Mouse (Mus musculus): ENCODE results near the gene Mbnl2. TPM values are rescaled to one million over a fixed set of nuclear protein-coding genes. Genes with fewer than 3 reads are reported as not detected.

Gene Mbnl2
- polyA plus RNA-seq, 1 experiment from 2014 or later, result 129 TPM

DNA sequence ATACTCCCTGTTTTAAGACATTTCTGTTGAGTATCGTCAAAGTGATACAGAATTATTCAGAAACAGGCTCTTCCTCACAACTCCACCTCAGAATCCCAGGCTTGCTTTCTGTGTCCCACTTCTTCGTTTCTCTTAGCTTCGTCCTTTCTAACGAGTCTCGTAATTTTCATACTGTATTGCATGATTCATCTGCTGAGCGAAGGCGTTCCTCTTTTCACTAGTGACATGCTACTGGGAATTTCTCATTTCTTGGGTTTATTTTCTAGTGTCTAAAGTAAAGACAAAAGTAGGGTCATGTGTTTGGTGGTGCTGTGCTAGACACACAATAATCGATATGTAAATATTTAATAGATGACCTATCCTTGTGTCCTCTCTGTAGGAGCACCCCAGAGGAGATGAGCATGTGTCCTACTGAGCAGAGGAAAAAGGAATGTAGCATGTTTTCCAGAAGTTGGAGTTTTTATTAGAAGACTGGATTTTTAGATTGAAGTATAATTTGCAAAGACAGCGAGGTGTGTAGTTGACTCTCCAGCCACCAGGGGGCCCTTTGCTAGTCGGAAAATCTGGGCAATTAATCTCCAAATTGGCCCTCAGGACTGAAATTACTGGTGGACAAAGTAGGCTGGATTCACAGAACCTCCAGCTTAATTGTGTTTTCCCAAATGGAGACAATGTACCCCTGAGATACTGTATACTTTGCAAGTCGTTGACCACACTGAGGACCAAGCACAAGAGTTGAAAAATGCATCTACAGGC is 11.9 kb upstream of the Mbnl2 start:
- H3K9me3 ChIP-seq (ENCODE audit: control insufficient read depth, low read length), result no peaks in the 10 kb centered on the region
- H3K4me2 ChIP-seq (ENCODE audit: low read length), result no peak overlapping the region
- no peak overlapping the region for H3K4me3 ChIP-seq (ENCODE audit: control insufficient read depth in 1 of 2, insufficient read depth in 1 of 2, low read depth in 1 of 2, low read length in 2 of 2)
- no peak overlapping the region for H3K9ac ChIP-seq (ENCODE audit: low read length)
- no peak overlapping the region for H3K27ac ChIP-seq (replicated peaks in 1 of 2; ENCODE audit: control insufficient read depth in 1 of 2, insufficient read depth in 1 of 2, low read depth in 2 of 2, low read length in 2 of 2)
- no peaks in the 10 kb centered on the region for H3K36me3 ChIP-seq (ENCODE audit: control insufficient read depth, insufficient read depth, low read length)
- WGBS, result 78% methylated on average over 11 of the region's 11 CpGs
- ATAC-seq (ENCODE audit: insufficient number of reproducible peaks, insufficient read depth, low FRiP score, low read depth), result no peak
- H3K4me1 ChIP-seq (ENCODE audit: control insufficient read depth in 2 of 2, insufficient read depth in 2 of 2, low read length in 2 of 2), result 0 out of 4 replicates have a peak, but pooled peaks cover 0 to 3% of the 10 kb centered on the region in 2 experiments
- H3K27me3 ChIP-seq (ENCODE audit: control insufficient read depth, insufficient read depth, low read length), result no peaks in the 10 kb centered on the region

DNA sequence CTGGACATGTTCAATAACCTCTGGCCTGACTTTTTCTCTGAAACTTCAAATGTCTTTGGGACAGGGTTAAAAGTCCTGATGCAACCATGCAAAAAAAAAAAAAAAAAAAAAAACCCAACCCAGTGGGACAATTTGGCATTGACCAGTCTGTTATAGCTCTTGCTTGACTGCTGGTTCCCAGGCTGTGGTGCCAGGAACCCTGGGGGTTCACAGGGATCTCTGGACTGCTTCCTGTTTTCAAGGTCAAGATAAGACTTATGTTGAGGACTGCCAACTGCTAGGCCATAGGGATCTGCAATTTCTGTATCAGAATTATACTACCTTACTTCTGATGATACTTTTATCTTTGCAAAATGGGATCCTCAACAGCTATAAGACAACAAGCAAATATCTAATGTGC is 9.6 kb upstream of the Mbnl2 start:
- H3K4me2 ChIP-seq (ENCODE audit: low read length), result no peak overlapping the region
- H3K4me1 ChIP-seq (ENCODE audit: control insufficient read depth in 2 of 2, insufficient read depth in 2 of 2, low read length in 2 of 2), result peaks cover 2 to 7% of the 10 kb centered on the region in 2 experiments; a peak in 2 of 4 replicates
- no peaks in the 10 kb centered on the region for H3K36me3 ChIP-seq (ENCODE audit: control insufficient read depth, insufficient read depth, low read length)
- H3K4me3 ChIP-seq (ENCODE audit: control insufficient read depth in 1 of 2, insufficient read depth in 1 of 2, low read depth in 1 of 2, low read length in 2 of 2), result no peak overlapping the region
- no peaks in the 10 kb centered on the region for H3K9me3 ChIP-seq (ENCODE audit: control insufficient read depth, low read length)
- H3K9ac ChIP-seq (ENCODE audit: low read length), result no peak overlapping the region
- no peak overlapping the region for H3K27ac ChIP-seq (replicated peaks in 1 of 2; ENCODE audit: control insufficient read depth in 1 of 2, insufficient read depth in 1 of 2, low read depth in 2 of 2, low read length in 2 of 2)
- H3K27me3 ChIP-seq (ENCODE audit: control insufficient read depth, insufficient read depth, low read length), result no peaks in the 10 kb centered on the region
- ATAC-seq (ENCODE audit: insufficient number of reproducible peaks, insufficient read depth, low FRiP score, low read depth), result no peak

DNA sequence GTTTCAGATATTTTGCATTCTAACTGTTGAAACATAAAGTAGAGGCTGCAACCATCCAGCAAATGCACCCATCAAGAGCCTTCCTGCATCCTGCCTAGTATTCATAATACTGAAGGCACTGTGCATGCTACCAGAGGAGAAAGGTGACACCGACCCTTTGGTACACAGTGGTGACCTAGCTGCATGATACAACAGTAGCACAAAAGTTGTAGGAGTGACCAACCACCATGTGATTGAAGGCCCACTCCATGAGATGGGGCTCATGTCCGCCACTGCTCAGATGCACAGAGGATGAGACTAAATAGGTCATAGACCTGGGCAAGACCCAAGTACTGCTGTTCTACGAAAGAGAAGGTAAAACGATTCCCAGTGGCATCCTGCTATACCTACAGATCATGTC is 8.3 kb upstream of the Mbnl2 start:
- H3K27me3 ChIP-seq (ENCODE audit: control insufficient read depth, insufficient read depth, low read length), result no peaks in the 10 kb centered on the region
- no peak overlapping the region for H3K4me3 ChIP-seq (ENCODE audit: control insufficient read depth in 1 of 2, insufficient read depth in 1 of 2, low read depth in 1 of 2, low read length in 2 of 2)
- H3K27ac ChIP-seq (replicated peaks in 1 of 2; ENCODE audit: control insufficient read depth in 1 of 2, insufficient read depth in 1 of 2, low read depth in 2 of 2, low read length in 2 of 2), result no peak overlapping the region
- no peaks in the 10 kb centered on the region for H3K36me3 ChIP-seq (ENCODE audit: control insufficient read depth, insufficient read depth, low read length)
- H3K4me2 ChIP-seq (ENCODE audit: low read length), result no peak overlapping the region
- no peak overlapping the region for H3K9ac ChIP-seq (ENCODE audit: low read length)
- H3K4me1 ChIP-seq (ENCODE audit: control insufficient read depth in 2 of 2, insufficient read depth in 2 of 2, low read length in 2 of 2), result peaks cover 2 to 7% of the 10 kb centered on the region in 2 experiments; a peak in 2 of 4 replicates
- 90% methylated on average over 4 of the region's 4 CpGs for WGBS
- ATAC-seq (ENCODE audit: insufficient number of reproducible peaks, insufficient read depth, low FRiP score, low read depth), result no peak
- no peaks in the 10 kb centered on the region for H3K9me3 ChIP-seq (ENCODE audit: control insufficient read depth, low read length)

DNA sequence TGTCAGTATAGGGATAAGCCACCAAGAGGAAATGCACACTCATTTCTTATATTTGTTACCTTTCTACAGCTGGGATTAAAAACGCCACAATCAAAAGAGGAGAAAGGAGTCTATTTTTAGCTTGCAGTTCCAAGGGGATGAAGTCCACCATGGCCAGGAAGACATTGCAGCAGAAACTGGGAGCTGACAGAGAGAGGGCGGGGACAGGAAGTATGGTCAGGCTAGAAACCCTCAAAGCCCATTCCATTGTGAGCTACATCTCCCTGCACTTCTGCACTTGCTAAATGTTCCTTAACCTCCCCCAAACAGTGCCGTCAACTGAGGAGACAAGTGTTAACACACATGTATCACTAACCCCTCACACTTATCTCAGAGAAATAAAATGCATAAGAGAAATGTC is 5.4 kb upstream of the Mbnl2 start:
- WGBS, result 44% methylated on average over 3 of the region's 3 CpGs
- no peaks in the 10 kb centered on the region for H3K27me3 ChIP-seq (ENCODE audit: control insufficient read depth, insufficient read depth, low read length)
- no peaks in the 10 kb centered on the region for H3K36me3 ChIP-seq (ENCODE audit: control insufficient read depth, insufficient read depth, low read length)
- no peak overlapping the region for H3K9ac ChIP-seq (ENCODE audit: low read length)
- no peak overlapping the region for H3K27ac ChIP-seq (replicated peaks in 1 of 2; ENCODE audit: control insufficient read depth in 1 of 2, insufficient read depth in 1 of 2, low read depth in 2 of 2, low read length in 2 of 2)
- H3K4me2 ChIP-seq (ENCODE audit: low read length), result no peak overlapping the region
- peaks cover 2 to 16% of the 10 kb centered on the region in 2 experiments; a peak in 3 of 4 replicates for H3K4me1 ChIP-seq (ENCODE audit: control insufficient read depth in 2 of 2, insufficient read depth in 2 of 2, low read length in 2 of 2)
- H3K9me3 ChIP-seq (ENCODE audit: control insufficient read depth, low read length), result no peaks in the 10 kb centered on the region
- ATAC-seq (ENCODE audit: insufficient number of reproducible peaks, insufficient read depth, low FRiP score, low read depth), result no peak
- no peak overlapping the region for H3K4me3 ChIP-seq (ENCODE audit: control insufficient read depth in 1 of 2, insufficient read depth in 1 of 2, low read depth in 1 of 2, low read length in 2 of 2)

DNA sequence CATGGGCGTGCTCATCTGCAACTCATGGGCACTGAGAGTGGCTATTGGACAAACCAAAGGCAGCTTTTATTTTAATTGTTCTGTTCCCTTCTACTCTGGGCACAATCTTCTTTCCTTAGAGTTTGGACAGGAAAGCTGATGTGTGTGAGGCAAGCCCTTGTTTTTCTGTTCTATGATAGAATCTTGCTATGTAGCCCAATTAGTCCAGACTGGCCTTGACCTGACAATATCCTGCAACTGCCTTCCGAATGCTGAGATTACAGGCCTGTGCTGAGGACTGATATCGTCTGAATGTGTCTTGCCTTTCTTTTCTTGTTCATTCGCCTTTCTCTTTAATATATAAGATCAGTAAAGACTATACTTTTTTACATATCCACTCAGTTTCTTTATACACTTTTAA is 4.8 kb upstream of the Mbnl2 start:
- WGBS, result 68% methylated on average over 4 of the region's 4 CpGs
- H3K27me3 ChIP-seq (ENCODE audit: control insufficient read depth, insufficient read depth, low read length), result no peaks in the 10 kb centered on the region
- H3K36me3 ChIP-seq (ENCODE audit: control insufficient read depth, insufficient read depth, low read length), result no peaks in the 10 kb centered on the region
- no peaks in the 10 kb centered on the region for H3K9me3 ChIP-seq (ENCODE audit: control insufficient read depth, low read length)
- no peak overlapping the region for H3K4me2 ChIP-seq (ENCODE audit: low read length)
- H3K27ac ChIP-seq (replicated peaks in 1 of 2; ENCODE audit: control insufficient read depth in 1 of 2, insufficient read depth in 1 of 2, low read depth in 2 of 2, low read length in 2 of 2), result no peak overlapping the region
- no peak for ATAC-seq (ENCODE audit: insufficient number of reproducible peaks, insufficient read depth, low FRiP score, low read depth)
- H3K4me3 ChIP-seq (ENCODE audit: control insufficient read depth in 1 of 2, insufficient read depth in 1 of 2, low read depth in 1 of 2, low read length in 2 of 2), result no peak overlapping the region
- no peak overlapping the region for H3K9ac ChIP-seq (ENCODE audit: low read length)
- H3K4me1 ChIP-seq (ENCODE audit: control insufficient read depth in 2 of 2, insufficient read depth in 2 of 2, low read length in 2 of 2), result peaks cover 2 to 17% of the 10 kb centered on the region in 2 experiments; a peak in 3 of 4 replicates

DNA sequence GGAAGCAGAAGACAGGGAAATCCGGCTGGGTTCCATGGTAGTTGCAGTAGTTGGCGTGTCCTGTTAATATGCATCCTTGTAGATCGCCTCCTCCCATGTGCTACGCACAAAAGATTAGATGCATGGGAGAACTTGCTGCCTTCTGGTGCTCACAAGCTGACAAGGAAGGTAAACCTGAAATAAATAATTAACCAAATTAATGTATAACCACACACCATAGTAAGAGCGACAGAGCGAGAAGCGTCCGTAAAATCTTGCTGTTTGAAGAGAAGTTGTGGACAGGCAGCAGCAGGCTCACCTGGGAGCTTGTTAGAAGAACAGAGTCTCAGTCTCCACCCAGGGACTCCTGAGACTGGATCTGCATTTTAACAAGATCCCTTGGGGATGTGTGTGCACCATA is 4.4 kb upstream of the Mbnl2 start:
- H3K36me3 ChIP-seq (ENCODE audit: control insufficient read depth, insufficient read depth, low read length), result no peaks in the 10 kb centered on the region
- WGBS, result 88% methylated on average over 8 of the region's 8 CpGs

DNA sequence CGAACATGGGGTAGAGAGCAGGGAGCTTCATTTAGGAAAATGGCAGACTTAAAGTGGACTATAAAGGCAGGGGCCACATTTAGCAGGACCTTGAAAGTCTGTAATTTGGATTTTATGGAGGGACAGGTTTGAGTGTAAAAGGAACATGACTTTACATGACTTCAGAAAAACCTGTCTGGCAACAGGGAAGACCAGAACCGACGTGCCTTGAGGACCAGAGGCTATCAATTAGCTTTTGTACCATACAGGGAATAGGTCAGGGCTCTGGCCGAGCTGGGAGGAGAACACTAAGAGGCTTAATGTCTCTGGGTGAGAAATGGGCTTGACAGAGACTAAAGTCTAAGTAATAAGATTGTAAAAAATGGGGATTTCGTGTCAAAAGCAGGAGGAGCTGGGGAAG is 1.7 kb upstream of the Mbnl2 start:
- H3K4me1 ChIP-seq (ENCODE audit: control insufficient read depth in 2 of 2, insufficient read depth in 2 of 2, low read length in 2 of 2), result peaks cover 8 to 20% of the 10 kb centered on the region in 2 experiments
- WGBS, result 73% methylated on average over 5 of the region's 5 CpGs
- no peak overlapping the region for H3K4me2 ChIP-seq (ENCODE audit: low read length)
- H3K9me3 ChIP-seq (ENCODE audit: control insufficient read depth, low read length), result no peaks in the 10 kb centered on the region
- ATAC-seq (ENCODE audit: insufficient number of reproducible peaks, insufficient read depth, low FRiP score, low read depth), result no peak
- H3K9ac ChIP-seq (ENCODE audit: low read length), result no peak overlapping the region
- no peak overlapping the region for H3K4me3 ChIP-seq (ENCODE audit: control insufficient read depth in 1 of 2, insufficient read depth in 1 of 2, low read depth in 1 of 2, low read length in 2 of 2)
- no peaks in the 10 kb centered on the region for H3K36me3 ChIP-seq (ENCODE audit: control insufficient read depth, insufficient read depth, low read length)
- H3K27me3 ChIP-seq (ENCODE audit: control insufficient read depth, insufficient read depth, low read length), result no peaks in the 10 kb centered on the region
- no peak overlapping the region for H3K27ac ChIP-seq (replicated peaks in 1 of 2; ENCODE audit: control insufficient read depth in 1 of 2, insufficient read depth in 1 of 2, low read depth in 2 of 2, low read length in 2 of 2)

More for the DNA sequence above, 4.4 kb upstream of the Mbnl2 start:
- Histone ChIP-seq H3K9me3 (ENCODE audit: control insufficient read depth, low read length) (no peaks in the 10 kb centered on the region), H3K27ac (replicated peaks in 1 of 2; ENCODE audit: control insufficient read depth in 1 of 2, insufficient read depth in 1 of 2, low read depth in 2 of 2, low read length in 2 of 2) (no peak overlapping the region), H3K9ac (ENCODE audit: low read length) (no peak overlapping the region), H3K4me2 (ENCODE audit: low read length) (no peak overlapping the region), H3K4me1 (ENCODE audit: control insufficient read depth in 2 of 2, insufficient read depth in 2 of 2, low read length in 2 of 2) (peaks cover 2 to 17% of the 10 kb centered on the region in 2 experiments; a peak in 3 of 4 replicates), H3K4me3 (ENCODE audit: control insufficient read depth in 1 of 2, insufficient read depth in 1 of 2, low read depth in 1 of 2, low read length in 2 of 2) (no peak overlapping the region), H3K27me3 (ENCODE audit: control insufficient read depth, insufficient read depth, low read length) (no peaks in the 10 kb centered on the region)
- no peak for ATAC-seq (ENCODE audit: insufficient number of reproducible peaks, insufficient read depth, low FRiP score, low read depth)

DNA sequence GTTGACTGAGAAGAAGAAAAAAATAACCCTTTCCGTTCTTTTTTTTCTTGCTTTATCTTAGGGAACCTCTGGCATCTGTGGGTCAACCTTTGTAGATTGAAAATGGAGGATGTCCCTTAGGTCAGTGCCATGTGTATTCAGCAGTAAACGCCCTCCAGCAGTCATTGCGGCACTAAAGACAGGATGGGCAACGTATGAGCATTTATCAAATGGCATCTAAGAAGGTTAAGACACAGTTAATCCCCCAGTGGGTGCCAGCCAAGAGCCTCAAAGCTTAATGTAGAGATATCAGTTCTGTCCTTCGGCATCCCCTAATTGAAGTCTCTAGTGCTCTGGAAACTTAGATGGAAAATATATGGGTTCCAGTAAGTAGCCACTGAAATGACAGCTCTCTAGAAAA is 723 bp upstream of the Mbnl2 start:
- Histone ChIP-seq H3K4me3 (ENCODE audit: control insufficient read depth in 1 of 2, insufficient read depth in 1 of 2, low read depth in 1 of 2, low read length in 2 of 2) (peak overlapping the region; percentile 58 to 70), H3K27me3 (ENCODE audit: control insufficient read depth, insufficient read depth, low read length) (no peaks in the 10 kb centered on the region), H3K9ac (ENCODE audit: low read length) (peak overlapping the region; percentile 79), H3K4me2 (ENCODE audit: low read length) (peak overlapping the region; percentile 86), H3K4me1 (ENCODE audit: control insufficient read depth in 2 of 2, insufficient read depth in 2 of 2, low read length in 2 of 2) (peaks cover 17 to 29% of the 10 kb centered on the region in 2 experiments), H3K36me3 (ENCODE audit: control insufficient read depth, insufficient read depth, low read length) (no peaks in the 10 kb centered on the region), H3K9me3 (ENCODE audit: control insufficient read depth, low read length) (no peaks in the 10 kb centered on the region), H3K27ac (replicated peaks in 1 of 2; ENCODE audit: control insufficient read depth in 1 of 2, insufficient read depth in 1 of 2, low read depth in 2 of 2, low read length in 2 of 2) (peak overlapping the region; percentile 71 to 95)
- 48% methylated on average over 5 of the region's 5 CpGs for WGBS
- no peak for ATAC-seq (ENCODE audit: insufficient number of reproducible peaks, insufficient read depth, low FRiP score, low read depth)

Measured in heart, embryonic 14.5 days (tissue).